Mouse (Mus musculus): ENCODE measurements around the gene Tmem254c. TPM values are rescaled to one million over a fixed set of nuclear protein-coding genes. Genes with fewer than 3 reads are reported as not detected.
"Not testable (repeated sequence)": the region's sequence is repeated elsewhere in the genome, so short reads cannot be mapped to it uniquely, and the experiment has no call there.

Gene Tmem254c
- polyA plus RNA-seq, 1 experiment from 2014 or later: 25.0 TPM

- WGBS: no CpG with 5 or more reads among the region's 26 CpGs
- H3K27ac ChIP-seq (ENCODE audit: poor library complexity, severe bottlenecking); H3K9ac ChIP-seq; H3K4me2 ChIP-seq; ATAC-seq (ENCODE audit: insufficient number of reproducible peaks, low FRiP score); H3K36me3 ChIP-seq; H3K4me1 ChIP-seq (replicated peaks); H3K9me3 ChIP-seq (replicated peaks); H3K27me3 ChIP-seq (replicated peaks); H3K4me3 ChIP-seq: not testable (repeated sequence)
Observed at GRCm38 (mm10) chr14:26042611-26043010, 24.5 kb downstream of the Tmem254c start, which contains the start of gene Gm9780. TSS of gene Gm9780 (minus strand) at chr14:26042711.

- not testable (repeated sequence) for H3K9ac ChIP-seq; H3K4me2 ChIP-seq; H3K36me3 ChIP-seq; H3K4me3 ChIP-seq; ATAC-seq (ENCODE audit: insufficient number of reproducible peaks, low FRiP score); H3K27me3 ChIP-seq (replicated peaks); H3K4me1 ChIP-seq (replicated peaks); H3K9me3 ChIP-seq (replicated peaks); H3K27ac ChIP-seq (ENCODE audit: poor library complexity, severe bottlenecking)
- WGBS: no CpG with 5 or more reads among the region's 6 CpGs
Observed at GRCm38 (mm10) chr14:26035439-26035838, 31.7 kb downstream of the Tmem254c start.

GRCm38 (mm10) chr14:26034364-26034763, 32.8 kb downstream of the Tmem254c start:
- H3K9ac ChIP-seq; H3K36me3 ChIP-seq; ATAC-seq (ENCODE audit: insufficient number of reproducible peaks, low FRiP score); H3K4me3 ChIP-seq; H3K4me2 ChIP-seq; H3K27me3 ChIP-seq (replicated peaks); H3K4me1 ChIP-seq (replicated peaks); H3K9me3 ChIP-seq (replicated peaks); H3K27ac ChIP-seq (ENCODE audit: poor library complexity, severe bottlenecking): not testable (repeated sequence)
- no CpG with 5 or more reads among the region's 3 CpGs for WGBS

GRCm38 (mm10) chr14:26025653-26026052, 41.5 kb downstream of the Tmem254c start:
- not testable (repeated sequence) for H3K9ac ChIP-seq; H3K27ac ChIP-seq (ENCODE audit: poor library complexity, severe bottlenecking); H3K4me3 ChIP-seq; H3K9me3 ChIP-seq (replicated peaks); H3K36me3 ChIP-seq; H3K4me1 ChIP-seq (replicated peaks); H3K27me3 ChIP-seq (replicated peaks); ATAC-seq (ENCODE audit: insufficient number of reproducible peaks, low FRiP score); H3K4me2 ChIP-seq
- no CpG with 5 or more reads among the region's 12 CpGs for WGBS

GRCm38 (mm10) chr14:26022831-26023230, 44.3 kb downstream of the Tmem254c start:
- H3K27ac ChIP-seq (ENCODE audit: poor library complexity, severe bottlenecking); H3K9ac ChIP-seq; ATAC-seq (ENCODE audit: insufficient number of reproducible peaks, low FRiP score); H3K4me2 ChIP-seq; H3K4me3 ChIP-seq; H3K9me3 ChIP-seq (replicated peaks); H3K27me3 ChIP-seq (replicated peaks); H3K4me1 ChIP-seq (replicated peaks); H3K36me3 ChIP-seq: not testable (repeated sequence)
- no CpG with 5 or more reads among the region's 6 CpGs for WGBS

GRCm38 (mm10) chr14:26021555-26021954, 45.6 kb downstream of the Tmem254c start:
- H3K4me2 ChIP-seq: not testable (repeated sequence)

GRCm38 (mm10) chr14:26016414-26016813, 50.7 kb downstream of the Tmem254c start:
- H3K27ac ChIP-seq (ENCODE audit: poor library complexity, severe bottlenecking); H3K27me3 ChIP-seq (replicated peaks); H3K4me3 ChIP-seq; ATAC-seq (ENCODE audit: insufficient number of reproducible peaks, low FRiP score); H3K9ac ChIP-seq; H3K9me3 ChIP-seq (replicated peaks); H3K36me3 ChIP-seq; H3K4me2 ChIP-seq; H3K4me1 ChIP-seq (replicated peaks): not testable (repeated sequence)
- WGBS: no CpG with 5 or more reads among the region's 7 CpGs

More at GRCm38 (mm10) chr14:26021555-26021954, 45.6 kb downstream of the Tmem254c start:
- not testable (repeated sequence) for H3K27me3 ChIP-seq (replicated peaks); H3K4me1 ChIP-seq (replicated peaks); H3K36me3 ChIP-seq; H3K9me3 ChIP-seq (replicated peaks); H3K9ac ChIP-seq; H3K4me3 ChIP-seq; ATAC-seq (ENCODE audit: insufficient number of reproducible peaks, low FRiP score); H3K27ac ChIP-seq (ENCODE audit: poor library complexity, severe bottlenecking)
- WGBS: no CpG with 5 or more reads among the region's 9 CpGs

Other genes starting within 250 kb of the Tmem254c start
- gene Anxa11, start 225.2 kb downstream of the Tmem254c start, polyA plus RNA-seq (2016; fragmentation: Nextera tagmentation; extraction: Ambion mirVana): 23.5 and 24.1 TPM in 2 replicates
- not detected in 2 replicates for gene Plac9a, start 164.3 kb downstream of the Tmem254c start, polyA plus RNA-seq (2016; fragmentation: Nextera tagmentation; extraction: Ambion mirVana)
- 0.81 and 2.2 TPM in 2 replicates for gene Tmem254a, start 139.7 kb downstream of the Tmem254c start, polyA plus RNA-seq (2016; fragmentation: Nextera tagmentation; extraction: Ambion mirVana)
- gene Cphx1, start 129.1 kb downstream of the Tmem254c start, polyA plus RNA-seq (2016; fragmentation: Nextera tagmentation; extraction: Ambion mirVana): not detected in 2 replicates
- gene Duxbl1, start 88.8 kb downstream of the Tmem254c start, polyA plus RNA-seq (2016; fragmentation: Nextera tagmentation; extraction: Ambion mirVana): 0.54 and 1.2 TPM in 2 replicates
- gene Gm9780, start 24.6 kb downstream of the Tmem254c start, polyA plus RNA-seq (2016; fragmentation: Nextera tagmentation; extraction: Ambion mirVana): 1.4 and 2.2 TPM in 2 replicates
- gene Cphx2, start 14.2 kb upstream of the Tmem254c start, polyA plus RNA-seq (2016; fragmentation: Nextera tagmentation; extraction: Ambion mirVana): not detected in 2 replicates
- not detected in 2 replicates for gene Cphx3, start 14.9 kb upstream of the Tmem254c start, polyA plus RNA-seq (2016; fragmentation: Nextera tagmentation; extraction: Ambion mirVana)
- gene Duxbl2, start 51.0 kb upstream of the Tmem254c start, polyA plus RNA-seq (2016; fragmentation: Nextera tagmentation; extraction: Ambion mirVana): 0.57 and 1.1 TPM in 2 replicates
- 3.7 and 4.6 TPM in 2 replicates for gene Plac9b, start 115.1 kb upstream of the Tmem254c start, polyA plus RNA-seq (2016; fragmentation: Nextera tagmentation; extraction: Ambion mirVana)
- gene Tmem254b, start 139.7 kb upstream of the Tmem254c start, polyA plus RNA-seq (2016; fragmentation: Nextera tagmentation; extraction: Ambion mirVana): 20.5 and 23.7 TPM in 2 replicates
- gene Duxbl3, start 190.6 kb upstream of the Tmem254c start, polyA plus RNA-seq (2016; fragmentation: Nextera tagmentation; extraction: Ambion mirVana): 0.46 and 1.6 TPM in 2 replicates

All from heart, embryonic 12.5 days (tissue).